Mouse (Mus musculus): ENCODE data around the gene Ap2a2. TPM values are rescaled to one million over a fixed set of nuclear protein-coding genes. Genes with fewer than 3 reads are reported as not detected.

Gene Ap2a2
- polyA plus RNA-seq, 1 experiment from 2014 or later: 42.6 TPM

- no peaks in the 10 kb centered on the region for H3K27me3 ChIP-seq (replicated peaks; ENCODE audit: insufficient read depth, low read length)
- H3K4me2 ChIP-seq (replicated peaks; ENCODE audit: low read depth, low read length): no peak overlapping the region
- no peaks in the 10 kb centered on the region for H3K4me1 ChIP-seq (ENCODE audit: insufficient read depth, low read depth, low read length)
- WGBS: 80% methylated on average over 1 of the region's 1 CpGs
- H3K36me3 ChIP-seq (ENCODE audit: insufficient read depth, low read length): peaks cover 7% of the 10 kb centered on the region; the same call in 1 of the 2 replicates
- H3K27ac ChIP-seq (ENCODE audit: low read length): no peak overlapping the region
- H3K4me3 ChIP-seq (ENCODE audit: low read depth, low read length): no peak overlapping the region
- H3K9ac ChIP-seq (replicated peaks; ENCODE audit: low read depth): no peak overlapping the region
- ATAC-seq (no peak), DNase-seq (ENCODE audit: low spot score) (no peak)
- H3K9me3 ChIP-seq (ENCODE audit: low read length): no peaks in the 10 kb centered on the region
- no peak for TF ChIP-seq CTCF (IDR thresholded peaks at IDR 0.05)
- no peak for TF ChIP-seq EP300 (IDR thresholded peaks at IDR 0.05)
Measured at GRCm38 (mm10) chr7:141596971-141597370, 35.0 kb downstream of the Ap2a2 start.

GRCm38 (mm10) chr7:141597563-141597962 is 35.6 kb downstream of the Ap2a2 start:
- H3K36me3 ChIP-seq (ENCODE audit: insufficient read depth, low read length): peaks cover 7% of the 10 kb centered on the region; the same call in 1 of the 2 replicates
- ATAC-seq: no peak

GRCm38 (mm10) chr7:141607717-141608116 is 45.7 kb downstream of the Ap2a2 start:
- H3K9me3 ChIP-seq (ENCODE audit: low read length): no peaks in the 10 kb centered on the region
- no peak for ATAC-seq
- WGBS: 79% methylated on average over 4 of the region's 4 CpGs

More at GRCm38 (mm10) chr7:141597563-141597962, 35.6 kb downstream of the Ap2a2 start:
- H3K9ac ChIP-seq (replicated peaks; ENCODE audit: low read depth): no peak overlapping the region
- H3K4me2 ChIP-seq (replicated peaks; ENCODE audit: low read depth, low read length): no peak overlapping the region
- no peaks in the 10 kb centered on the region for H3K27me3 ChIP-seq (replicated peaks; ENCODE audit: insufficient read depth, low read length)
- 88% methylated on average over 6 of the region's 6 CpGs for WGBS
- no peak overlapping the region for H3K27ac ChIP-seq (ENCODE audit: low read length)
- TF ChIP-seq CTCF (IDR thresholded peaks at IDR 0.05): no peak
- no peak for TF ChIP-seq EP300 (IDR thresholded peaks at IDR 0.05)
- no peaks in the 10 kb centered on the region for H3K9me3 ChIP-seq (ENCODE audit: low read length)
- DNase-seq (ENCODE audit: low spot score): no peak
- H3K4me3 ChIP-seq (ENCODE audit: low read depth, low read length): no peak overlapping the region
- H3K4me1 ChIP-seq (ENCODE audit: insufficient read depth, low read depth, low read length): no peaks in the 10 kb centered on the region

GRCm38 (mm10) chr7:141609719-141610514 is 47.9 kb downstream of the Ap2a2 start:
- no peak overlapping the region for H3K9ac ChIP-seq (replicated peaks; ENCODE audit: low read depth)
- TF ChIP-seq CTCF (IDR thresholded peaks at IDR 0.05) (no peak), EP300 (IDR thresholded peaks at IDR 0.05) (no peak)
- no peak overlapping the region for H3K4me2 ChIP-seq (replicated peaks; ENCODE audit: low read depth, low read length)
- no peak overlapping the region for H3K27ac ChIP-seq (ENCODE audit: low read length)
- H3K36me3 ChIP-seq (ENCODE audit: insufficient read depth, low read length): peaks cover 32% of the 10 kb centered on the region
- no peaks in the 10 kb centered on the region for H3K9me3 ChIP-seq (ENCODE audit: low read length)
- H3K4me3 ChIP-seq (ENCODE audit: low read depth, low read length): no peak overlapping the region
- 78% methylated on average over 11 of the region's 11 CpGs for WGBS
- no peaks in the 10 kb centered on the region for H3K27me3 ChIP-seq (replicated peaks; ENCODE audit: insufficient read depth, low read length)
- ATAC-seq (no peak), DNase-seq (ENCODE audit: low spot score) (no peak)
- peaks cover 13% of the 10 kb centered on the region; the same call in 1 of the 2 replicates for H3K4me1 ChIP-seq (ENCODE audit: insufficient read depth, low read depth, low read length)

More at GRCm38 (mm10) chr7:141607717-141608116, 45.7 kb downstream of the Ap2a2 start:
- no peak for TF ChIP-seq CTCF (IDR thresholded peaks at IDR 0.05)
- no peak for TF ChIP-seq EP300 (IDR thresholded peaks at IDR 0.05)
- no peak for DNase-seq (ENCODE audit: low spot score)
- Histone ChIP-seq H3K4me3 (ENCODE audit: low read depth, low read length) (no peak overlapping the region), H3K9ac (replicated peaks; ENCODE audit: low read depth) (no peak overlapping the region), H3K4me1 (ENCODE audit: insufficient read depth, low read depth, low read length) (peaks cover 10% of the 10 kb centered on the region; the same call in 1 of the 2 replicates), H3K27me3 (replicated peaks; ENCODE audit: insufficient read depth, low read length) (no peaks in the 10 kb centered on the region), H3K4me2 (replicated peaks; ENCODE audit: low read depth, low read length) (no peak overlapping the region), H3K36me3 (ENCODE audit: insufficient read depth, low read length) (peaks cover 33% of the 10 kb centered on the region), H3K27ac (ENCODE audit: low read length) (no peak overlapping the region)

GRCm38 (mm10) chr7:141611711-141612370 is 49.9 kb downstream of the Ap2a2 start:
- WGBS: 37% methylated on average over 8 of the region's 8 CpGs
- H3K9ac ChIP-seq (replicated peaks; ENCODE audit: low read depth): no peak overlapping the region

GRCm38 (mm10) chr7:141612371-141612760 is 50.4 kb downstream of the Ap2a2 start:
- ATAC-seq (no peak; the same call in 1 of the 2 replicates), DNase-seq (ENCODE audit: low spot score) (no peak)
- H3K9me3 ChIP-seq (ENCODE audit: low read length): no peaks in the 10 kb centered on the region
- no peak overlapping the region for H3K4me2 ChIP-seq (replicated peaks; ENCODE audit: low read depth, low read length)
- H3K9ac ChIP-seq (replicated peaks; ENCODE audit: low read depth): no peak overlapping the region
- WGBS: 69% methylated on average over 18 of the region's 18 CpGs
- H3K27ac ChIP-seq (ENCODE audit: low read length): no peak overlapping the region
- no peak overlapping the region for H3K4me3 ChIP-seq (ENCODE audit: low read depth, low read length)
- H3K27me3 ChIP-seq (replicated peaks; ENCODE audit: insufficient read depth, low read length): no peaks in the 10 kb centered on the region
- peaks cover 38% of the 10 kb centered on the region for H3K36me3 ChIP-seq (ENCODE audit: insufficient read depth, low read length)
- H3K4me1 ChIP-seq (ENCODE audit: insufficient read depth, low read depth, low read length): peaks cover 13% of the 10 kb centered on the region; the same call in 1 of the 2 replicates
- TF ChIP-seq CTCF (IDR thresholded peaks at IDR 0.05) (no peak), EP300 (IDR thresholded peaks at IDR 0.05) (no peak)

More at GRCm38 (mm10) chr7:141611711-141612370, 49.9 kb downstream of the Ap2a2 start:
- Histone ChIP-seq H3K27me3 (replicated peaks; ENCODE audit: insufficient read depth, low read length) (no peaks in the 10 kb centered on the region), H3K4me3 (ENCODE audit: low read depth, low read length) (no peak overlapping the region), H3K9me3 (ENCODE audit: low read length) (no peaks in the 10 kb centered on the region), H3K4me2 (replicated peaks; ENCODE audit: low read depth, low read length) (no peak overlapping the region), H3K27ac (ENCODE audit: low read length) (no peak overlapping the region), H3K4me1 (ENCODE audit: insufficient read depth, low read depth, low read length) (peaks cover 13% of the 10 kb centered on the region; the same call in 1 of the 2 replicates), H3K36me3 (ENCODE audit: insufficient read depth, low read length) (peaks cover 38% of the 10 kb centered on the region)
- no peak for TF ChIP-seq CTCF (IDR thresholded peaks at IDR 0.05)
- no peak for TF ChIP-seq EP300 (IDR thresholded peaks at IDR 0.05)
- ATAC-seq (peak; percentile 58), DNase-seq (ENCODE audit: low spot score) (peak; percentile 45)
